Mouse (Mus musculus) embryonic facial prominence, embryonic 14.5 days (tissue): ENCODE results near the gene Arhgef3. TPM values are rescaled to one million over a fixed set of nuclear protein-coding genes. Genes with fewer than 3 reads are reported as not detected.

ENCODE experiments used
- ATAC-seq: fragments of 200-750 bp; cut with Nextera tagmentation; 2 replicates; pipeline ENCODE4 v1.8.0; 2017; ENCODE audit warnings: low read depth, moderate number of reproducible peaks, moderate TSS enrichment
- DNase-seq: peaks from one replicate; pipeline ENCODE4 v3.0.0-alpha.2; 2015; ENCODE audit warnings: low spot score
- H3K27ac ChIP-seq: fragments of 300-500 bp; sonication (generic); replicated peaks from 2 replicates; pipeline ENCODE4 v1.5.1; 2014; ENCODE audit warnings: low read depth, mild to moderate bottlenecking, low read length, moderate library complexity
- H3K27me3 ChIP-seq: fragments of 300-500 bp; sonication (generic); replicated peaks from 2 replicates; pipeline ENCODE4 v1.6.1; 2014; ENCODE audit warnings: low read length; ENCODE audit not compliant: control insufficient read depth, insufficient read depth
- H3K36me3 ChIP-seq: fragments of 300-500 bp; sonication (generic); 2 replicates; pipeline ENCODE4 v1.6.1; 2014; ENCODE audit warnings: low read length, mixed read lengths; ENCODE audit not compliant: control insufficient read depth, insufficient read depth
- H3K4me1 ChIP-seq: fragments of 300-500 bp; sonication (generic); 2 replicates; pipeline ENCODE4 v1.6.1; 2014; ENCODE audit warnings: antibody characterized with exemption, low read length; ENCODE audit not compliant: control insufficient read depth, insufficient read depth
- H3K4me2 ChIP-seq: fragments of 300-500 bp; sonication (generic); 2 replicates; pipeline ENCODE4 v1.6.1; 2014; ENCODE audit warnings: low read depth, mild to moderate bottlenecking, low read length, moderate library complexity, mixed read lengths
- H3K4me3 ChIP-seq: fragments of 300-500 bp; sonication (generic); 2 replicates; pipeline ENCODE4 v1.5.1; 2014; ENCODE audit warnings: low read depth, mild to moderate bottlenecking, low read length
- H3K9ac ChIP-seq: fragments of 300-500 bp; sonication (generic); 2 replicates; pipeline ENCODE4 v1.6.1; 2014; ENCODE audit warnings: low read depth, mild to moderate bottlenecking, low read length, moderate library complexity, mixed read lengths
- H3K9me3 ChIP-seq: fragments of 300-500 bp; sonication (generic); 2 replicates; pipeline ENCODE4 v1.6.1; 2016; ENCODE audit warnings: low read length; ENCODE audit not compliant: control insufficient read depth
- WGBS: fragments of 180-500 bp; shearing (Covaris S2); extraction: QIAGEN DNeasy Blood & Tissue Kit; methylation state at CpG from one replicate; pipeline ENCODE4 v1.1.7; 2014; 5-methylcytosine and 5-hydroxymethylcytosine counted together
- polyA plus RNA-seq: library from polyadenylated mRNA; unstranded; fragments of >200 nt; fragmentation: Nextera tagmentation; extraction: Ambion mirVana; gene quantifications from 2 replicates; pipeline ENCODE4 v1.2.1, GENCODE M21; 2014

The Arhgef3 gene
- polyA plus RNA-seq, 1 experiment from 2014 or later = 15.3 TPM

- Histone ChIP-seq H3K27me3 (no peaks in the 10 kb centered on the region), H3K9me3 (no peaks in the 10 kb centered on the region), H3K4me2 (no peak overlapping the region), H3K4me1 (peaks cover 19% of the 10 kb centered on the region), H3K36me3 (no peaks in the 10 kb centered on the region), H3K4me3 (no peak overlapping the region), H3K9ac (no peak overlapping the region), H3K27ac (no peak overlapping the region)
- 86% methylated on average over 7 of the region's 7 CpGs for WGBS
- DNase-seq = no peak
- ATAC-seq = no peak
Observed at GRCm38 (mm10) chr14:27147726-27148125, 33.0 kb downstream of the Arhgef3 start.

GRCm38 (mm10) chr14:27149401-27149800 is 34.7 kb downstream of the Arhgef3 start:
- no peak overlapping the region for H3K4me2 ChIP-seq
- no peak for ATAC-seq
- no peak for DNase-seq
- H3K4me3 ChIP-seq = no peak overlapping the region
- peaks cover 18% of the 10 kb centered on the region for H3K4me1 ChIP-seq
- no peaks in the 10 kb centered on the region for H3K27me3 ChIP-seq
- no peak overlapping the region for H3K9ac ChIP-seq
- no peaks in the 10 kb centered on the region for H3K9me3 ChIP-seq
- no peak overlapping the region for H3K27ac ChIP-seq
- WGBS = 90% methylated on average over 5 of the region's 5 CpGs
- H3K36me3 ChIP-seq = no peaks in the 10 kb centered on the region

GRCm38 (mm10) chr14:27150011-27150640 is 35.4 kb downstream of the Arhgef3 start:
- Histone ChIP-seq H3K27ac (no peak overlapping the region), H3K9me3 (no peaks in the 10 kb centered on the region), H3K36me3 (no peaks in the 10 kb centered on the region), H3K9ac (no peak overlapping the region), H3K4me1 (peaks cover 11% of the 10 kb centered on the region), H3K4me3 (no peak overlapping the region), H3K27me3 (no peaks in the 10 kb centered on the region), H3K4me2 (no peak overlapping the region)
- DNase-seq (no peak), ATAC-seq (no peak)
- 49% methylated on average over 6 of the region's 6 CpGs for WGBS

GRCm38 (mm10) chr14:27151432-27151831 is 36.7 kb downstream of the Arhgef3 start:
- Histone ChIP-seq H3K36me3 (no peaks in the 10 kb centered on the region), H3K9ac (no peak overlapping the region; the same call in 1 of the 2 replicates), H3K4me2 (no peak overlapping the region), H3K4me1 (0 out of 2 replicates have a peak, but pooled peaks cover 3% of the 10 kb centered on the region), H3K4me3 (no peak overlapping the region), H3K27ac (no peak overlapping the region), H3K27me3 (no peaks in the 10 kb centered on the region), H3K9me3 (no peaks in the 10 kb centered on the region)
- ATAC-seq (peak; percentile 58; the same call in 1 of the 2 replicates), DNase-seq (peak; percentile 69)
- 13% methylated on average over 8 of the region's 8 CpGs for WGBS

- Histone ChIP-seq H3K36me3 (no peaks in the 10 kb centered on the region), H3K4me3 (no peak overlapping the region), H3K4me2 (no peak overlapping the region), H3K9me3 (no peaks in the 10 kb centered on the region), H3K4me1 (0 out of 2 replicates have a peak, but pooled peaks cover 3% of the 10 kb centered on the region), H3K27ac (no peak overlapping the region), H3K9ac (no peak overlapping the region), H3K27me3 (no peaks in the 10 kb centered on the region)
- WGBS = 56% methylated on average over 6 of the region's 6 CpGs
- DNase-seq (peak; percentile 40), ATAC-seq (no peak; the same call in 1 of the 2 replicates)
Observed at GRCm38 (mm10) chr14:27155088-27155487, 40.4 kb downstream of the Arhgef3 start.

GRCm38 (mm10) chr14:27156032-27156431 is 41.3 kb downstream of the Arhgef3 start:
- H3K9me3 ChIP-seq = no peaks in the 10 kb centered on the region
- H3K27me3 ChIP-seq = no peaks in the 10 kb centered on the region
- H3K4me2 ChIP-seq = no peak overlapping the region
- peak; percentile 53 for DNase-seq
- no peak for ATAC-seq
- no peaks in the 10 kb centered on the region for H3K36me3 ChIP-seq
- H3K4me3 ChIP-seq = no peak overlapping the region
- 70% methylated on average over 6 of the region's 6 CpGs for whole genome bisulfite sequencing
- 0 out of 2 replicates have a peak, but pooled peaks cover 3% of the 10 kb centered on the region for H3K4me1 ChIP-seq
- H3K27ac ChIP-seq = no peak overlapping the region
- H3K9ac ChIP-seq = no peak overlapping the region

GRCm38 (mm10) chr14:27158133-27158532 is 43.4 kb downstream of the Arhgef3 start:
- no peak overlapping the region for H3K4me3 ChIP-seq
- H3K27ac ChIP-seq = no peak overlapping the region
- H3K9me3 ChIP-seq = no peaks in the 10 kb centered on the region
- H3K4me1 ChIP-seq = no peaks in the 10 kb centered on the region
- H3K4me2 ChIP-seq = no peak overlapping the region
- peak; percentile 28 for DNase-seq
- 65% methylated on average over 3 of the region's 3 CpGs for WGBS
- H3K9ac ChIP-seq = no peak overlapping the region
- ATAC-seq = peak; percentile 57; the same call in 1 of the 2 replicates
- no peaks in the 10 kb centered on the region for H3K27me3 ChIP-seq
- H3K36me3 ChIP-seq = no peaks in the 10 kb centered on the region

- Histone ChIP-seq H3K9ac (no peak overlapping the region), H3K27ac (no peak overlapping the region), H3K9me3 (no peaks in the 10 kb centered on the region), H3K4me1 (no peaks in the 10 kb centered on the region), H3K4me3 (no peak overlapping the region), H3K4me2 (no peak overlapping the region), H3K27me3 (no peaks in the 10 kb centered on the region), H3K36me3 (no peaks in the 10 kb centered on the region)
- DNase-seq (peak; percentile 53), ATAC-seq (no peak)
- WGBS = 37% methylated on average over 2 of the region's 2 CpGs
Observed at GRCm38 (mm10) chr14:27158782-27159181, 44.1 kb downstream of the Arhgef3 start.

GRCm38 (mm10) chr14:27160762-27161161 is 46.1 kb downstream of the Arhgef3 start:
- Histone ChIP-seq H3K4me1 (no peaks in the 10 kb centered on the region), H3K36me3 (no peaks in the 10 kb centered on the region), H3K27ac (no peak overlapping the region), H3K27me3 (no peaks in the 10 kb centered on the region), H3K4me3 (no peak overlapping the region), H3K4me2 (no peak overlapping the region), H3K9ac (no peak overlapping the region), H3K9me3 (no peaks in the 10 kb centered on the region)
- no peak for DNase-seq
- ATAC-seq = no peak
- 89% methylated on average over 7 of the region's 7 CpGs for WGBS
